Mouse (Mus musculus) bone marrow, adult 2 months (tissue): ENCODE results near the gene Ppm1j.
"Not testable (repeated sequence)": the region's sequence is repeated elsewhere in the genome, so short reads cannot be mapped to it uniquely, and the experiment has no call there.

ENCODE experiments used
- CTCF ChIP-seq: fragments of 200-500 bp; IDR thresholded peaks from 2 replicates; pipeline ENCODE4 v1.5.1; 2011; ENCODE audit warnings: low read length, control low read depth; ENCODE audit not compliant: control insufficient read depth, insufficient read depth
- POLR2A ChIP-seq: fragments of 200-500 bp; IDR thresholded peaks from 2 replicates; pipeline ENCODE4 v1.6.1; 2011; ENCODE audit warnings: low read depth, mild to moderate bottlenecking, control low read depth, low read length, borderline replicate concordance; ENCODE audit not compliant: control insufficient read depth

DNA sequence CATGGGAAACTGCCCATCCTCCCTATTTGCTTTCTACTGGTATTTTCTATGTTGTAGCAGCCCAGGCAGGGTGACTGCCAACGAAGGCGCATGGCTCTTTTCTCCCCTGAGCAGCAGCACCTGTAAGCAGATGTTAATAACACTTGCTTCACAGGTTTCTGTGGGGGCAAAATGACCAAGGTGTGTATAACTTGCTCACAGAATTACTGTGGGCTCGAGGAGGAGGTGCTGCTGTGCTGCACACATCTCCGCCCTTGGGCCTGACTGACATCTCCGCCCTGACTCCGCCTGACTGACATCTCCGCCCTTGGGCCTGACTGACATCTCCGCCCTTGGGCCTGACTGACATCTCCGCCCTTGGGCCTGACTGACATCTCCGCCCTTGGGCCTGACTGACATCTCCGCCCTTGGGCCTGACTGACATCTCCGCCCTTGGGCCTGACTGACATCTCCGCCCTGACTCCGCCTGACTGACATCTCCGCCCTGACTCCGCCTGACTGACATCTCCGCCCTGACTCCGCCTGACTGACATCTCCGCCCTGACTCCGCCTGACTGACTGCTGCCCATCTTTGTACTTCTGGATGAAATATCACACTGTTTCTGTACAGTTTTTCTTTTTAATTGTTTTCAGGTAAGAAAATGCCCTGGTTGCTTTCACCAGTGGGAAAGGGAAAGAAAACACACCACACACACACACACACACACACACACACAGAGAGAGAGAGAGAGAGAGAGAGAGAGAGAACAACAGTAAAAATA lies 18.6 kb upstream of the Ppm1j start:
- not testable (repeated sequence) for TF ChIP-seq CTCF, POLR2A
